Mouse (Mus musculus): ENCODE results near the gene Shkbp1. TPM values are rescaled to one million over a fixed set of nuclear protein-coding genes. Genes with fewer than 3 reads are reported as not detected.
A peak's percentile ranks its signal among the peaks of the same experiment; 100 is the strongest.

Shkbp1 gene
- total and polyA plus RNA-seq, 2 experiments from 2014 or later, result 24.1 to 42.7 TPM

GRCm38 (mm10) chr7:27305091-27305730 is 50.6 kb downstream of the Shkbp1 start:
- ATAC-seq (ENCODE audit: low FRiP score), result no peak
- no peak overlapping the region for H3K4me3 ChIP-seq (ENCODE audit: low read depth, low read length)
- 89% methylated on average over 17 of the region's 17 CpGs for WGBS

GRCm38 (mm10) chr7:27302172-27302571 is 53.6 kb downstream of the Shkbp1 start:
- no peak overlapping the region for H3K4me3 ChIP-seq (ENCODE audit: low read depth, low read length)
- DNase-seq (ENCODE audit: low spot score) (peak; percentile 77), ATAC-seq (ENCODE audit: low FRiP score) (peak; percentile 41; the same call in 1 of the 2 replicates)
- peak; percentile 95 for TF ChIP-seq CTCF (IDR thresholded peaks at IDR 0.05)
- 0 out of 2 replicates have a peak, but pooled peaks cover 3% of the 10 kb centered on the region for H3K36me3 ChIP-seq (ENCODE audit: insufficient read depth, low read length)
- no peak overlapping the region for H3K9ac ChIP-seq (replicated peaks; ENCODE audit: low read length, poor library complexity, severe bottlenecking)
- H3K27ac ChIP-seq (ENCODE audit: low read depth, low read length), result no peak overlapping the region
- no peaks in the 10 kb centered on the region for H3K27me3 ChIP-seq (ENCODE audit: insufficient read depth, low read length)
- 7% methylated on average over 11 of the region's 11 CpGs for WGBS
- no peaks in the 10 kb centered on the region for H3K9me3 ChIP-seq (ENCODE audit: low read length)
- H3K4me2 ChIP-seq (ENCODE audit: low read depth, low read length, poor library complexity, severe bottlenecking), result no peak overlapping the region
- no peaks in the 10 kb centered on the region for H3K4me1 ChIP-seq (ENCODE audit: insufficient read depth, low read length)

More at GRCm38 (mm10) chr7:27305091-27305730, 50.6 kb downstream of the Shkbp1 start:
- DNase-seq (ENCODE audit: low spot score), result no peak
- no peaks in the 10 kb centered on the region for H3K9me3 ChIP-seq (ENCODE audit: low read length)
- H3K27me3 ChIP-seq (ENCODE audit: insufficient read depth, low read length), result no peaks in the 10 kb centered on the region
- H3K4me2 ChIP-seq (ENCODE audit: low read depth, low read length, poor library complexity, severe bottlenecking), result no peak overlapping the region
- H3K27ac ChIP-seq (ENCODE audit: low read depth, low read length), result no peak overlapping the region
- H3K4me1 ChIP-seq (ENCODE audit: insufficient read depth, low read length), result no peaks in the 10 kb centered on the region
- H3K9ac ChIP-seq (replicated peaks; ENCODE audit: low read length, poor library complexity, severe bottlenecking), result no peak overlapping the region
- 0 out of 2 replicates have a peak, but pooled peaks cover 3% of the 10 kb centered on the region for H3K36me3 ChIP-seq (ENCODE audit: insufficient read depth, low read length)
- no peak for TF ChIP-seq CTCF (IDR thresholded peaks at IDR 0.05)

GRCm38 (mm10) chr7:27300801-27301200 is 55.0 kb downstream of the Shkbp1 start:
- DNase-seq (ENCODE audit: low spot score) (no peak), ATAC-seq (ENCODE audit: low FRiP score) (no peak)
- no peak overlapping the region for H3K4me2 ChIP-seq (ENCODE audit: low read depth, low read length, poor library complexity, severe bottlenecking)
- no peak overlapping the region for H3K9ac ChIP-seq (replicated peaks; ENCODE audit: low read length, poor library complexity, severe bottlenecking)
- no peaks in the 10 kb centered on the region for H3K36me3 ChIP-seq (ENCODE audit: insufficient read depth, low read length)
- no peaks in the 10 kb centered on the region for H3K9me3 ChIP-seq (ENCODE audit: low read length)
- 74% methylated on average over 5 of the region's 5 CpGs for WGBS
- H3K4me3 ChIP-seq (ENCODE audit: low read depth, low read length), result no peak overlapping the region
- TF ChIP-seq CTCF (IDR thresholded peaks at IDR 0.05), result no peak
- H3K27ac ChIP-seq (ENCODE audit: low read depth, low read length), result no peak overlapping the region
- no peaks in the 10 kb centered on the region for H3K4me1 ChIP-seq (ENCODE audit: insufficient read depth, low read length)
- no peaks in the 10 kb centered on the region for H3K27me3 ChIP-seq (ENCODE audit: insufficient read depth, low read length)

- Histone ChIP-seq H3K4me2 (ENCODE audit: low read depth, low read length, poor library complexity, severe bottlenecking) (no peak overlapping the region), H3K4me3 (ENCODE audit: low read depth, low read length) (no peak overlapping the region), H3K9ac (replicated peaks; ENCODE audit: low read length, poor library complexity, severe bottlenecking) (no peak overlapping the region), H3K36me3 (ENCODE audit: insufficient read depth, low read length) (no peaks in the 10 kb centered on the region), H3K27ac (ENCODE audit: low read depth, low read length) (no peak overlapping the region), H3K9me3 (ENCODE audit: low read length) (no peaks in the 10 kb centered on the region), H3K4me1 (ENCODE audit: insufficient read depth, low read length) (no peaks in the 10 kb centered on the region), H3K27me3 (ENCODE audit: insufficient read depth, low read length) (no peaks in the 10 kb centered on the region)
- TF ChIP-seq CTCF (IDR thresholded peaks at IDR 0.05), result no peak
- WGBS, result 84% methylated on average over 4 of the region's 4 CpGs
- ATAC-seq (ENCODE audit: low FRiP score), result no peak
- no peak for DNase-seq (ENCODE audit: low spot score)
Measured at GRCm38 (mm10) chr7:27300351-27300750, 55.5 kb downstream of the Shkbp1 start.

- H3K9ac ChIP-seq (replicated peaks; ENCODE audit: low read length, poor library complexity, severe bottlenecking), result no peak overlapping the region
- ATAC-seq (ENCODE audit: low FRiP score) (no peak), DNase-seq (ENCODE audit: low spot score) (peak; percentile 28)
- no peak overlapping the region for H3K4me3 ChIP-seq (ENCODE audit: low read depth, low read length)
- H3K9me3 ChIP-seq (ENCODE audit: low read length), result no peaks in the 10 kb centered on the region
- H3K36me3 ChIP-seq (ENCODE audit: insufficient read depth, low read length), result no peaks in the 10 kb centered on the region
- H3K4me1 ChIP-seq (ENCODE audit: insufficient read depth, low read length), result no peaks in the 10 kb centered on the region
- 89% methylated on average over 6 of the region's 6 CpGs for WGBS
- H3K27ac ChIP-seq (ENCODE audit: low read depth, low read length), result no peak overlapping the region
- H3K27me3 ChIP-seq (ENCODE audit: insufficient read depth, low read length), result no peaks in the 10 kb centered on the region
- H3K4me2 ChIP-seq (ENCODE audit: low read depth, low read length, poor library complexity, severe bottlenecking), result no peak overlapping the region
- TF ChIP-seq CTCF (IDR thresholded peaks at IDR 0.05), result no peak
Measured at GRCm38 (mm10) chr7:27298816-27299215, 57.0 kb downstream of the Shkbp1 start.

- no peak for DNase-seq (ENCODE audit: low spot score)
- no peak overlapping the region for H3K27ac ChIP-seq (ENCODE audit: low read depth, low read length)
- no peak overlapping the region for H3K4me3 ChIP-seq (ENCODE audit: low read depth, low read length)
- no peaks in the 10 kb centered on the region for H3K9me3 ChIP-seq (ENCODE audit: low read length)
- WGBS, result 88% methylated on average over 16 of the region's 16 CpGs
- no peaks in the 10 kb centered on the region for H3K36me3 ChIP-seq (ENCODE audit: insufficient read depth, low read length)
- H3K4me2 ChIP-seq (ENCODE audit: low read depth, low read length, poor library complexity, severe bottlenecking), result no peak overlapping the region
- H3K27me3 ChIP-seq (ENCODE audit: insufficient read depth, low read length), result no peaks in the 10 kb centered on the region
- no peak for ATAC-seq (ENCODE audit: low FRiP score)
- H3K4me1 ChIP-seq (ENCODE audit: insufficient read depth, low read length), result no peaks in the 10 kb centered on the region
- no peak for TF ChIP-seq CTCF (IDR thresholded peaks at IDR 0.05)
- no peak overlapping the region for H3K9ac ChIP-seq (replicated peaks; ENCODE audit: low read length, poor library complexity, severe bottlenecking)
Measured at GRCm38 (mm10) chr7:27298033-27298610, 57.7 kb downstream of the Shkbp1 start.
